Comparison of ENCODE assay signal across 24 mouse cellular contexts in the genomic region with DNA sequence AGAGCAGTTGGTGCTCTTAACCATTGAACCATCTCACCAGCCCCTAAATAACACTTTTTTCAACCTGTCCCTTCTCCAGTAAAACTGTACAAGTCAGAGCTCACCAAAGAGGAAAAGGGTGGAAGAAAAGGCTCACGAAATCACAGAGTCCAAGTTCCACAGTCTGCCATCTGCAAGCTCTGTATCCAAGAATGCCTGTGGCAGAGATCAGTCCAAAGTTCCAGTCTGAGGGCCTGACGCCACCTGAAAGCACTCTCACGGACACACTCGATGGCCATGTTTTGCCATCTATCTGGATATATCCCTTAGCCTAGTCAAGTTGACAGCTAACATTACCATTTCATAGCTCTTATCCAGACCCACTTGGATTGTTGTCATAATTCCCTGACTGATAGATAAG.
A peak's percentile ranks its signal among the peaks of the same experiment; 100 is the strongest.
DNase-seq lines count a peak whose midpoint lies in the region; ATAC-seq and TF ChIP-seq lines count a peak whose summit lies in the region.
"Had no signal": no experiment of that assay in that cellular context is flagged by ENCODE, and none has a peak within 500 bp of the region (broad histone marks: within the 10 kb centered on the region; RNA-seq: fewer than 3 reads in every experiment).

No protein-coding gene starts in this region.

- no peak overlapping the region for H3K4me3 ChIP-seq in heart, embryonic 16.5 days (ENCODE audit: low read length)
- H3K4me3 ChIP-seq in heart, embryonic 11.5 days (ENCODE audit: low read depth, low read length) = no peak overlapping the region
- H3K4me3 ChIP-seq in kidney, adult 2 months (ENCODE audit: insufficient read depth, low read depth, low read length) = no peak overlapping the region
- no peak overlapping the region for H3K4me3 ChIP-seq in kidney, embryonic 14.5 days (ENCODE audit: low read length)
- H3K4me3 ChIP-seq: embryonic facial prominence, embryonic 12.5 days; embryonic facial prominence, embryonic 15.5 days; gastrocnemius, adult 2 months; hindbrain, embryonic 12.5 days; hindbrain, embryonic 15.5 days had no signal

- peak overlapping the region; percentile 31; the same call in 1 of the 2 replicates for H3K27ac ChIP-seq in heart, embryonic 16.5 days (ENCODE audit: low read length)
- no peak overlapping the region for H3K27ac ChIP-seq in heart, embryonic 11.5 days (ENCODE audit: low read depth, low read length)
- H3K27ac ChIP-seq in kidney, adult 2 months (ENCODE audit: insufficient read depth, low read depth, low read length) = no peak overlapping the region
- H3K27ac ChIP-seq in kidney, embryonic 14.5 days (ENCODE audit: low read depth, low read length) = no peak overlapping the region
- H3K27ac ChIP-seq: embryonic facial prominence, embryonic 12.5 days; embryonic facial prominence, embryonic 15.5 days; gastrocnemius, adult 2 months; hindbrain, embryonic 15.5 days had no signal

- no peaks in the 10 kb centered on the region for H3K36me3 ChIP-seq in heart, embryonic 16.5 days (ENCODE audit: control insufficient read depth, insufficient read depth)
- H3K36me3 ChIP-seq in heart, embryonic 11.5 days (ENCODE audit: control insufficient read depth, insufficient read depth, low read length) = no peaks in the 10 kb centered on the region
- H3K36me3 ChIP-seq in kidney, adult 2 months (ENCODE audit: control insufficient read depth, insufficient read depth, low read length) = no peaks in the 10 kb centered on the region
- no peaks in the 10 kb centered on the region for H3K36me3 ChIP-seq in kidney, embryonic 14.5 days (ENCODE audit: control insufficient read depth, insufficient read depth, low read length)
- H3K36me3 ChIP-seq: embryonic facial prominence, embryonic 12.5 days; embryonic facial prominence, embryonic 15.5 days; hindbrain, embryonic 12.5 days; hindbrain, embryonic 15.5 days had no signal

- TF ChIP-seq CTCF in kidney, adult 2 months (conservative IDR thresholded peaks at IDR 0.05; ENCODE audit: insufficient read depth, insufficient read length, low read depth, low read length) = no peak

- DNase-seq in kidney, adult 2 months = peak; percentile 74
- DNase-seq in kidney, postnatal 14 days = peak; percentile 13
- DNase-seq in kidney, postnatal 25 days = peak; percentile 29 to 56
- DNase-seq in testis, postnatal 10 days (ENCODE audit: low spot score) = no peak
- DNase-seq in spleen, postnatal 14 days (ENCODE audit: low spot score in 2 of 2) = no peak
- DNase-seq: adrenal gland, adult 2 months; adrenal gland, postnatal 14 days; cerebellum, adult 11 months; cerebellum, adult 2 months; cerebellum, adult 9-11 months; cerebellum, postnatal 25 days; forebrain, postnatal 0 days; gastrocnemius, adult 2 months; gastrocnemius, postnatal 14 days; heart, adult 11 months had no signal

- no peak overlapping the region for H3K4me2 ChIP-seq in heart, embryonic 16.5 days (ENCODE audit: low read depth, low read length)
- H3K4me2 ChIP-seq in heart, embryonic 11.5 days = no peak overlapping the region
- no peak overlapping the region for H3K4me2 ChIP-seq in kidney, embryonic 14.5 days (replicated peaks; ENCODE audit: low read depth, low read length)
- H3K4me2 ChIP-seq: embryonic facial prominence, embryonic 12.5 days; embryonic facial prominence, embryonic 15.5 days; hindbrain, embryonic 12.5 days; hindbrain, embryonic 15.5 days had no signal

- H3K27me3 ChIP-seq in heart, embryonic 16.5 days (ENCODE audit: control insufficient read depth, insufficient read depth, low read length) = no peaks in the 10 kb centered on the region
- no peaks in the 10 kb centered on the region for H3K27me3 ChIP-seq in heart, embryonic 11.5 days (ENCODE audit: control insufficient read depth, insufficient read depth, low read length)
- no peaks in the 10 kb centered on the region for H3K27me3 ChIP-seq in kidney, adult 2 months (replicated peaks; ENCODE audit: control insufficient read depth, insufficient read depth, low read length)
- H3K27me3 ChIP-seq in kidney, embryonic 14.5 days (ENCODE audit: control insufficient read depth, insufficient read depth, low read length) = no peaks in the 10 kb centered on the region; the same call in 1 of the 2 replicates
- H3K27me3 ChIP-seq: embryonic facial prominence, embryonic 12.5 days; embryonic facial prominence, embryonic 15.5 days; hindbrain, embryonic 12.5 days; hindbrain, embryonic 15.5 days had no signal

- no peak overlapping the region for H3K9ac ChIP-seq in heart, embryonic 16.5 days (ENCODE audit: low read length)
- H3K9ac ChIP-seq in heart, embryonic 11.5 days (ENCODE audit: low read depth, low read length) = no peak overlapping the region
- no peak overlapping the region for H3K9ac ChIP-seq in kidney, embryonic 14.5 days (ENCODE audit: low read depth, low read length)
- H3K9ac ChIP-seq: embryonic facial prominence, embryonic 12.5 days; embryonic facial prominence, embryonic 15.5 days; forebrain, postnatal 0 days; hindbrain, embryonic 12.5 days; hindbrain, embryonic 15.5 days had no signal

- H3K9me3 ChIP-seq in heart, embryonic 16.5 days (replicated peaks; ENCODE audit: control insufficient read depth, low read length) = peaks cover 3% of the 10 kb centered on the region; the same call in 1 of the 2 replicates
- H3K9me3 ChIP-seq in heart, embryonic 11.5 days (replicated peaks; ENCODE audit: control insufficient read depth, low read length) = no peaks in the 10 kb centered on the region
- peaks cover 10% of the 10 kb centered on the region; the same call in 1 of the 2 replicates for H3K9me3 ChIP-seq in kidney, embryonic 14.5 days (ENCODE audit: control insufficient read depth, low read length)
- H3K9me3 ChIP-seq: embryonic facial prominence, embryonic 12.5 days; embryonic facial prominence, embryonic 15.5 days; hindbrain, embryonic 12.5 days; hindbrain, embryonic 15.5 days had no signal

- H3K4me1 ChIP-seq in heart, embryonic 16.5 days (ENCODE audit: control insufficient read depth, insufficient read depth, low read length) = peaks cover 21% of the 10 kb centered on the region
- H3K4me1 ChIP-seq in heart, embryonic 11.5 days (ENCODE audit: control insufficient read depth, insufficient read depth, low read length) = peaks cover 6% of the 10 kb centered on the region; the same call in 1 of the 2 replicates
- H3K4me1 ChIP-seq in kidney, adult 2 months (ENCODE audit: control insufficient read depth, insufficient read depth, low read length) = no peaks in the 10 kb centered on the region
- H3K4me1 ChIP-seq in kidney, embryonic 14.5 days (ENCODE audit: control insufficient read depth, insufficient read depth, low read length) = no peaks in the 10 kb centered on the region
- H3K4me1 ChIP-seq: embryonic facial prominence, embryonic 15.5 days; hindbrain, embryonic 12.5 days; hindbrain, embryonic 15.5 days had no signal

- no peak for TF ChIP-seq POLR2A in kidney, adult 2 months (IDR thresholded peaks at IDR 0.05; ENCODE audit: low read depth, low read length)

- no peak for ATAC-seq in heart, embryonic 16.5 days (replicated peaks; ENCODE audit: extremely low read depth, insufficient read depth, low FRiP score)
- ATAC-seq in heart, embryonic 11.5 days (replicated peaks; ENCODE audit: insufficient number of reproducible peaks, low FRiP score, low TSS enrichment) = no peak
- ATAC-seq in kidney, embryonic 14.5 days (ENCODE audit: low FRiP score, low TSS enrichment) = no peak
- ATAC-seq: CD4-positive, CD25-positive, alpha-beta regulatory T cell, adult 4 months; forebrain, embryonic 14.5 days; forebrain, postnatal 0 days had no signal

- WGBS in heart, embryonic 16.5 days = 52% methylated on average over 4 of the region's 4 CpGs
- 55% methylated on average over 4 of the region's 4 CpGs for WGBS in heart, embryonic 11.5 days (ENCODE audit: insufficient replicate concordance)
- 61% methylated on average over 4 of the region's 4 CpGs for WGBS in kidney, adult 2 months
- 95% methylated on average over 4 of the region's 4 CpGs for WGBS in kidney, embryonic 14.5 days

Comparison
In these comparisons a context has a peak if more than half of its experiments do, and no peak if none do; other contexts are left out.
1. DNase-seq: peak in kidney, adult 2 months (single experiment), kidney, postnatal 14 days (single experiment) and kidney, postnatal 25 days (2 of 2); none in testis, postnatal 10 days (single experiment) and spleen, postnatal 14 days (0 of 2).